Mouse (Mus musculus): ENCODE results near the gene Aldh5a1.
A peak's percentile ranks its signal among the peaks of the same experiment; 100 is the strongest.

GRCm38 (mm10) chr13:24938683-24939082 is 1.2 kb upstream of the Aldh5a1 start:
- TF ChIP-seq POLR2A (IDR thresholded peaks at IDR 0.05; ENCODE audit: low read depth, low read length) = no peak
- TF ChIP-seq CTCF (conservative IDR thresholded peaks at IDR 0.05; ENCODE audit: insufficient read depth, insufficient read length, low read depth, low read length) = peak; percentile 78
